Comparison of ENCODE assay signal across 13 mouse cellular contexts in the genomic region with DNA sequence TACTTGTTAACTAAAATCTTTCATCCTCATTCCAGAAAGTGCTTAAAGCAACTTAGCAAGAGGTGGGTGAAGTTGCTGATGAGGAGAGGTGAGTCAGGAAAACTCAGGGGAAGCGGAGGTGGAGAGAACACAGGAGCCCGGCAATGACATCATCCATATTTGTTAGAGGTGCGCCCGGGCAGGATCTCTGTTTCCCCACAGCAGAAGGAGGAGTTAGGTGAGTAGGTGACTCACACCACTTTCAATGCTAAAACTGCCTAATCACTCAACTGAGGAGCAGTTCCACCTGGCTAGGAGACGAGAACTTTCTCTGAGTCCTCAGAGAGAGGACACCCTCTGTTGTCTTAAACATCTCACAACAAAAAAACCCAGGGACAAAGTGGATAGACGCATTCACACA. TPM values are rescaled to one million over a fixed set of nuclear protein-coding genes. Genes with fewer than 3 reads are reported as not detected.
DNase-seq lines count a peak whose midpoint lies in the region; ATAC-seq and TF ChIP-seq lines count a peak whose summit lies in the region.
"Had no signal": no experiment of that assay in that cellular context is flagged by ENCODE, and none has a peak within 500 bp of the region (broad histone marks: within the 10 kb centered on the region; RNA-seq: fewer than 3 reads in every experiment).

No protein-coding gene starts in this region.

- WGBS in kidney, postnatal 0 days, result 63% methylated on average over 6 of the region's 6 CpGs

- no peak overlapping the region for H3K27ac ChIP-seq in kidney, postnatal 0 days
- H3K27ac ChIP-seq: forebrain, embryonic 12.5 days; limb, embryonic 13.5 days had no signal

- no peak for TF ChIP-seq CTCF in kidney, postnatal 0 days (IDR thresholded peaks at IDR 0.05; ENCODE audit: low read depth)

- peak; percentile 40 for DNase-seq in kidney, postnatal 0 days (ENCODE audit: low spot score)
- DNase-seq in kidney, postnatal 25 days, result no peak
- peak; percentile 38 to 49 for DNase-seq in B cell, adult 2 months
- peak; percentile 87 for DNase-seq in lung, postnatal 36 days
- DNase-seq in cerebellum, adult 9-11 months, result no peak
- no peak for DNase-seq in gastrocnemius, adult 18-20 months (ENCODE audit: low spot score)
- no peak for DNase-seq in frontal cortex, postnatal 36 days (ENCODE audit: low spot score in 2 of 2)
- DNase-seq: heart, postnatal 36 days; kidney, adult 9 months; thymus, adult 18-20 months had no signal

- no peak overlapping the region for H3K4me2 ChIP-seq in kidney, postnatal 0 days (ENCODE audit: low read length)
- H3K4me2 ChIP-seq: forebrain, embryonic 12.5 days; limb, embryonic 13.5 days had no signal

- no peaks in the 10 kb centered on the region for H3K36me3 ChIP-seq in kidney, postnatal 0 days (ENCODE audit: insufficient read depth, low read length)
- H3K36me3 ChIP-seq: forebrain, embryonic 12.5 days; limb, embryonic 13.5 days had no signal

- no peak overlapping the region for H3K4me3 ChIP-seq in kidney, postnatal 0 days (replicated peaks; ENCODE audit: low read depth, low read length)
- H3K4me3 ChIP-seq: forebrain, embryonic 12.5 days; limb, embryonic 13.5 days had no signal

- H3K9ac ChIP-seq in kidney, postnatal 0 days (ENCODE audit: low read depth, low read length), result no peak overlapping the region
- H3K9ac ChIP-seq: forebrain, embryonic 12.5 days; limb, embryonic 13.5 days had no signal

- H3K27me3 ChIP-seq in kidney, postnatal 0 days (ENCODE audit: insufficient read depth, low read length), result no peaks in the 10 kb centered on the region
- H3K27me3 ChIP-seq: limb, embryonic 13.5 days had no signal

- peaks cover 11% of the 10 kb centered on the region; the same call in 1 of the 2 replicates for H3K4me1 ChIP-seq in kidney, postnatal 0 days (replicated peaks; ENCODE audit: insufficient read depth, low read length)
- H3K4me1 ChIP-seq: forebrain, embryonic 12.5 days had no signal

- H3K9me3 ChIP-seq in kidney, postnatal 0 days (replicated peaks; ENCODE audit: low read length), result no peaks in the 10 kb centered on the region
- H3K9me3 ChIP-seq: forebrain, embryonic 12.5 days; limb, embryonic 13.5 days had no signal

- ATAC-seq in kidney, postnatal 0 days (replicated peaks; ENCODE audit: low FRiP score, low read depth), result no peak
- peak; percentile 79 for ATAC-seq in inflammation-experienced regulatory T-cells, adult 6 months

RNA-seq across cellular contexts. Expression of gene Tgfbr2, which starts 48.2 kb away (rescaled TPM):
- 31.0 and 31.2 TPM in 2 replicates for polyA plus RNA-seq in kidney, postnatal 0 days (2015; fragmentation: Nextera tagmentation; extraction: Ambion mirVana)
- polyA plus RNA-seq in inflammation-experienced regulatory T-cells, adult 6 months (2017; shearing (Covaris generic)), result 10 to 100 TPM; 24.7 to 31.6 (median 26.3) TPM
- total RNA-seq in gastrocnemius, adult 18-20 months (2021), result 10 to 100 TPM; 14.7 to 20.2 TPM

Comparison
In these comparisons a context has a peak if more than half of its experiments do, and no peak if none do; other contexts are left out.
1. DNase-seq: peak in kidney, postnatal 0 days (single experiment), B cell, adult 2 months (2 of 2) and lung, postnatal 36 days (single experiment); none in kidney, postnatal 25 days (0 of 2), cerebellum, adult 9-11 months (single experiment), gastrocnemius, adult 18-20 months (single experiment) and frontal cortex, postnatal 36 days (0 of 2).